Mouse (Mus musculus) myocyte (in vitro differentiated cells): Measurements from ENCODE around the gene Tsga13.

Source experiments
- CEBPB ChIP-seq: IDR thresholded peaks from 2 replicates; pipeline ENCODE4 v1.6.1; 2011; ENCODE audit warnings: mild to moderate bottlenecking, moderate library complexity; ENCODE audit not compliant: poor library complexity, insufficient read depth, severe bottlenecking
- E2F4 ChIP-seq: IDR thresholded peaks from one replicate; pipeline ENCODE4 v1.6.1; 2011; ENCODE audit warnings: mild to moderate bottlenecking, control low read depth, moderate library complexity; ENCODE audit not compliant: insufficient read depth
- MAX ChIP-seq: IDR thresholded peaks from one replicate; pipeline ENCODE4 v1.6.1; 2011; ENCODE audit warnings: low read depth, mild to moderate bottlenecking, control low read depth
- MYOD1 ChIP-seq, 3 experiments: IDR thresholded peaks; one replicate each; pipeline ENCODE4 v1.6.1; 2011; ENCODE audit warnings: control low read depth in 2 of 3, low read depth in 2 of 3, mild to moderate bottlenecking in 2 of 3, moderate library complexity in 1 of 3; ENCODE audit not compliant: insufficient read length in 2 of 3, control insufficient read depth in 1 of 3
- MYOG ChIP-seq, 3 experiments: IDR thresholded peaks; one replicate each; pipeline ENCODE4 v1.6.1; 2011; ENCODE audit warnings: control low read depth in 2 of 3, low read depth in 2 of 3, mild to moderate bottlenecking in 2 of 3; ENCODE audit not compliant: insufficient read length in 2 of 3, control insufficient read depth in 1 of 3, insufficient read depth in 1 of 3
- POLR2A ChIP-seq: IDR thresholded peaks from one replicate; pipeline ENCODE4 v1.6.1; 2011; ENCODE audit warnings: low read depth, mild to moderate bottlenecking, control low read depth, moderate library complexity; ENCODE audit not compliant: insufficient read length
- POLR2AphosphoS2 ChIP-seq: IDR thresholded peaks from one replicate; pipeline ENCODE4 v1.6.1; 2011; ENCODE audit warnings: low read depth, control low read depth; ENCODE audit not compliant: insufficient read length
- REST ChIP-seq: IDR thresholded peaks from one replicate; pipeline ENCODE4 v1.6.1; 2011; ENCODE audit warnings: mild to moderate bottlenecking, control low read depth, moderate library complexity; ENCODE audit not compliant: insufficient read depth, insufficient read length
- SRF ChIP-seq: IDR thresholded peaks from one replicate; pipeline ENCODE4 v1.6.1; 2011; ENCODE audit warnings: low read depth; ENCODE audit not compliant: control insufficient read depth, insufficient read length
- TCF12 ChIP-seq: IDR thresholded peaks from one replicate; pipeline ENCODE4 v1.6.1; 2011; ENCODE audit warnings: mild to moderate bottlenecking, control low read depth; ENCODE audit not compliant: poor library complexity, insufficient read depth, severe bottlenecking
- USF1 ChIP-seq: IDR thresholded peaks from one replicate; pipeline ENCODE4 v1.6.1; 2011; ENCODE audit warnings: low read depth, mild to moderate bottlenecking, control low read depth, moderate library complexity

- TF ChIP-seq POLR2A (no peak), TCF12 (no peak), MAX (no peak), POLR2AphosphoS2 (no peak), USF1 (no peak), E2F4 (no peak), CEBPB (no peak), MYOG (IDR thresholded peaks at IDR 0.05; ENCODE audit: control insufficient read depth in 1 of 3, insufficient read depth in 1 of 3, insufficient read length in 2 of 3, low read depth in 2 of 3) (peak; percentile 26 to 66 (median 52)), MYOD1 (IDR thresholded peaks at IDR 0.05; ENCODE audit: control insufficient read depth in 1 of 3, insufficient read length in 2 of 3, low read depth in 2 of 3) (peak; percentile 51 to 73 (median 65)), REST (no peak), SRF (no peak)
These were observed 48.9 kb downstream of the Tsga13 start for GRCm38 (mm10) chr6:30866501-30866900.
